Mouse (Mus musculus) embryonic facial prominence, embryonic 10.5 days (tissue): Measurements from ENCODE around the gene Gm20914. TPM values are rescaled to one million over a fixed set of nuclear protein-coding genes. Genes with fewer than 3 reads are reported as not detected.
"Not testable (repeated sequence)": the region's sequence is repeated elsewhere in the genome, so short reads cannot be mapped to it uniquely, and the experiment has no call there.

Source experiments
- DNase-seq: peaks from one replicate; pipeline ENCODE4 v3.0.0-alpha.2; 2017; ENCODE audit warnings: low spot score
- H3K27ac ChIP-seq: fragments of 300-500 bp; sonication (generic); replicated peaks from 2 replicates; pipeline ENCODE4 v1.5.1; 2016; ENCODE audit warnings: mild to moderate bottlenecking
- H3K27me3 ChIP-seq: fragments of 300-500 bp; sonication (generic); replicated peaks from 2 replicates; pipeline ENCODE4 v1.6.1; 2016; ENCODE audit warnings: low read depth, mild to moderate bottlenecking; ENCODE audit not compliant: poor library complexity, severe bottlenecking
- H3K36me3 ChIP-seq: fragments of 300-500 bp; sonication (generic); replicated peaks from 2 replicates; pipeline ENCODE4 v1.6.1; 2016; ENCODE audit warnings: mild to moderate bottlenecking, moderate library complexity
- H3K4me1 ChIP-seq: fragments of 300-500 bp; sonication (generic); 2 replicates; pipeline ENCODE4 v1.6.1; 2016
- H3K4me3 ChIP-seq: fragments of 300-500 bp; sonication (generic); 2 replicates; pipeline ENCODE4 v1.5.1; 2016; ENCODE audit warnings: mild to moderate bottlenecking, moderate library complexity
- H3K9me3 ChIP-seq: fragments of 300-500 bp; sonication (generic); 2 replicates; pipeline ENCODE4 v1.6.1; 2016; ENCODE audit warnings: mild to moderate bottlenecking
- WGBS: fragments of 180-500 bp; shearing (Covaris S2); methylation state at CpG from one replicate; pipeline ENCODE4 v1.1.7; 2016; 5-methylcytosine and 5-hydroxymethylcytosine counted together
- polyA plus RNA-seq: library from polyadenylated mRNA; unstranded; fragments of >200 nt; fragmentation: Nextera tagmentation; extraction: Ambion mirVana; gene quantifications from 2 replicates; pipeline ENCODE4 v1.2.1, GENCODE M21; 2016

Gm20914 gene
- not detected in 2 replicates for polyA plus RNA-seq

GRCm38 (mm10) chrY:5725678-5726077 lies at the start of gene Gm20914:
Gm20914 (plus strand) TSS chrY:5725978.
- H3K4me1 ChIP-seq, H3K36me3 ChIP-seq, H3K27me3 ChIP-seq, H3K27ac ChIP-seq, H3K4me3 ChIP-seq, DNase-seq, H3K9me3 ChIP-seq: not testable (repeated sequence)
- WGBS, result no CpG with 5 or more reads among the region's 4 CpGs

Other genes starting within 250 kb of the Gm20914 start
- gene Gm21854, start 69.0 kb upstream of the Gm20914 start, polyA plus RNA-seq, result not detected in 2 replicates
- gene Gm28171, start 67.4 kb downstream of the Gm20914 start, polyA plus RNA-seq, result not detected in 2 replicates
- not detected in 2 replicates for gene Gm21778, start 216.5 kb downstream of the Gm20914 start, polyA plus RNA-seq